Mouse (Mus musculus) left cerebral cortex, postnatal 10 days (tissue): ENCODE measurements around the gene Cars2. TPM values are rescaled to one million over a fixed set of nuclear protein-coding genes. Genes with fewer than 3 reads are reported as not detected.
"Not testable (repeated sequence)": the region's sequence is repeated elsewhere in the genome, so short reads cannot be mapped to it uniquely, and the experiment has no call there.

ENCODE experiments used
- DNase-seq, 2 experiments: peaks; one replicate each; pipeline ENCODE4 v3.0.0; 2021 to 2022; ENCODE audit warnings: low spot score in 2 of 2, mixed read lengths in 1 of 2; ENCODE audit errors: extremely low spot score in 1 of 2
- intact Hi-C: fragments of 180-260 bp; cut with DNase I; formaldehyde crosslinking; loops from one replicate; pipeline ENCODE4 v1.15.1; 2025
- total RNA-seq, 2 experiments: library from RNA; stranded (reverse); gene quantifications; 2 replicates each; pipeline ENCODE4 v1.2.3; 2021

The Cars2 gene
- total RNA-seq, 2 experiments from 2014 or later = 22.5 to 24.5 TPM

- no peak for DNase-seq
- intact Hi-C loops = no loop called here
Measured at GRCm38 (mm10) chr8:11482537-11482936, 68.0 kb downstream of the Cars2 start.

DNA sequence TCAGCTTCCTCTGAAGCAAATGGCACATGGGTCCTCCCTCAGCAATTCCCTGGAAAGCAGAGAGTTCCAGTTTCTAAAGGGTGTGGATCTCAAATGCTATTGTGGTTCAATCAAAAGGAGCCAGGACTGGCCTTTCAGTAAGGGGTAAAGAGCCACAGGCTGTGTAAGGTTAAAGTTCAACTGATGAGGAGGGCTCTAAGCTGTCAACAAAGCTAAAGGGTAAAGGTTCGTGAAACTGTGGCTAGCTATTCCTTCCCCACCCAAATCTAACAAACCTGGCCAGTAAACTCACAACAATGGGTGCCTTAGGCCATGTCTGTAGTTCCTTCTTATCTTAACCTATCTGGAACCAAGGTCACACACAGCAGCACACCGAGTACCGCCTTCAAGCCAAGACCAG, 68.7 kb downstream of the Cars2 start:
- intact Hi-C loops = no loop called here
- no peak for DNase-seq

DNA sequence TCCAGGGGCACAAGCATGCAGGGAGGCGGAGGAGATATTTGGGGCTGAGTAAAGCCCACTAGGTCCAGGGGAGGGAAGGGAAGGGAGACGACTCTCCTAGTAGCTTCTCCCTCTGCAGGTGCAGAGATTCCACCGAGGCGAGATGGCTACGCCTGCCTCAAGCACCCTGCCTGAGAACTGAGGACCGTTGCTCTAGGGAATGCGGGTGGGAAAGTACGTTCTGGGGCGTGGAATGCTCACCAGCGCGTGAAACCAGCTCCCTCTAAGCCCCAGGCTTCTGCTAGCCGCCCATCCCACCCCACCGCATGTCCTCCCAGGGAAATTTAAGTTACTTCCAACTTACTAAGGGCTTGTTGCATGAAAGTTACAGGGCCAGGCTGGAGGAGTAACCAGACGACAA, 71.0 kb downstream of the Cars2 start:
- DNase-seq = no peak
- intact Hi-C loops = no loop called here

DNA sequence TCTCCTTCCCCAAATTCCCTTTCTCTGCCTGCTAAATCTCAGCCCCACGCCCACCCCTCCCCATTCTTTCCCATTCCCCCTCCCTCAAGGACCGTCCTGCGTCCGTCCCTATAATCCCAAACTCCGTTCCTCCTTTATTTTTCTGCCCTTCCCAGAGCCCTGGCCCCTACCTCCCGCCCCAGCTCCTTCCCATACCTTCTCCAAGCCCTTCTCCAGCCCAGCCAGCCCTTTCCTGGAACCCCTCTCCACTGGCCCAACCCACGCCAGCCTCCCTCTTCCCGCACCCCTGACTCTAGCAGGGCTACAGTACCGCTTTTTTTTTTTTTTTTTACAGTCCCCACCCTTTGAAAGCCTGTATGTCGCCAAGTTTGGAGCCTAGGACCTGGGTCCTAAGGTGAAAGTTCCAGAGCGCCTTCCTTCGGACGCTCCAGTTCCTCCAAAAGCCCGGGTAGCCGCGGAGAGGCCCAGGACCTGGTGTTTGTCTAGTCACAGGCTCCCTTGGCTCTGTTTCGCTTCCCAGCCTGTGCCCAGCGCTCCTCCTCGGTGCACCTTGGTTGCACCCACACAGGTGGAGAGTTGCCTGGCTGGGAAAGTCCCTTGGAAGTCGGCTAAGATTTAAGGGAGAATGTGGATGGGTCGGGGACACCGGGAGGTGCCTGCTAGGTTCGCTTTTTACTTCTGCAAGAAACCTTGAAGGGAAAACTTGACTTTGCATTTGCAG, 71.6 kb downstream of the Cars2 start:
- intact Hi-C loops = no loop called here
- DNase-seq = no peak

- intact Hi-C loops = no loop called here
Measured at GRCm38 (mm10) chr8:11477811-11478761, 72.5 kb downstream of the Cars2 start, which contains the start of gene Rab20. Rab20 (minus strand) TSS chr8:11478710.

DNA sequence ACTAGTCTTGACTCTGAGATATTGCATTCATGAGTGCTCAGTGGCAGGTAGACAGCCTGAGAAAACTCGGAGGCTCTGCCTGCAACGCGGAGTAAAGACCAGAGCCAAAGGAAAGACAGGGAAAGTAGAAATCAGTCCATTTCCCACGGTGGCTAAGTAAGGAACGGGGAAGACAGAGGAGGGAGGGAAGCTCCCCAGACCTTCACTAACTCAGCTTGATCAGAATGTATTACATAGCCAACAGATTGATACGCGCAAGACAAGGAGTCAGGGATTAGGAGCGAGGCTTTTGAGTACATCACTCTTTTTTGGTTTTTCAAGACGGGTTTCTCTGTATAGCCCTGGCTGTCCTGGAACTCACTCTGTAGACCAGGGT, 73.4 kb downstream of the Cars2 start:
- intact Hi-C loops = no loop called here
- no peak for DNase-seq

More at GRCm38 (mm10) chr8:11477811-11478761, 72.5 kb downstream of the Cars2 start, which contains the start of gene Rab20:
- peak in 1 of 2 experiments; percentile 76 for DNase-seq

DNA sequence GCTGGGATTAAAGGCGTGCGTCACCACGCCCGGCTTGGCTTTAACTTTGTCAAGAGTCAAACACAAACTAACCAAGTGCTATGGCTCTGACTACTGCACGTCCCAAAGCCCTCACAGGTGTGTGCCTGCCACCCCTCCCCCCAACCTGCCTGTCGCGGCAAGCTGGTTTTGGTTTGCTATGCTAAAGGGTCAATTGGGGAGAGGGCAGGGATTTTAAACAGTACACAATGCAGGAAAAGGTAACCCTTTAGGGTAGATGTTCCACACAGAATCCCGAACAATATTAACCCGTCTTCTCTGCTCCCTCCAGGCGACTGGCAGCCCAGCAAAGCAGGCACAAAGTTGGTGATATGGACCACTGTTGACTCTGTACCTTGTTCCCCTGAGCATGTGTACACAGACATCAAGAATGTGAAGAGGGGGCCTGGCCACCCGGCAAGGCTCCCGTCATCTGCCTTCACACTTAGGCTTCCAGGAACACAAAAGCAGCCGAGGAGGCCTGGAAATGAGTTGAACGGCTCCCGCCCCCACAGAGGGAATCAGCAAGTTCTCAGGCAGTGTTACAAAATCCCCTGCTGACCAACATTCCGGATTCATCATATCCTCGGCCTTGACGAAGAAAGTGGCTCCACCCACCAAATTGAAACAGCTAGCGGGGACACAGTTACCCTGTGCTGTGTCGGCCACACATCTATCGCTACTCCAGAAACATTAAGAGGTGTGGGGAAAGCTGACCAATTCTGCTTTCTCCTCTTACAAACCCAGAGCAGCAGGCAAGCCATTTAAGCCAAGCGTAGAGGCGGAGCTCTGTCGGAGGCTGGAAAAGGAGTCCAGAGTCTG, 74.0 kb downstream of the Cars2 start:
- intact Hi-C loops = no loop called here
- peak in 1 of 2 experiments; percentile 56 for DNase-seq

DNA sequence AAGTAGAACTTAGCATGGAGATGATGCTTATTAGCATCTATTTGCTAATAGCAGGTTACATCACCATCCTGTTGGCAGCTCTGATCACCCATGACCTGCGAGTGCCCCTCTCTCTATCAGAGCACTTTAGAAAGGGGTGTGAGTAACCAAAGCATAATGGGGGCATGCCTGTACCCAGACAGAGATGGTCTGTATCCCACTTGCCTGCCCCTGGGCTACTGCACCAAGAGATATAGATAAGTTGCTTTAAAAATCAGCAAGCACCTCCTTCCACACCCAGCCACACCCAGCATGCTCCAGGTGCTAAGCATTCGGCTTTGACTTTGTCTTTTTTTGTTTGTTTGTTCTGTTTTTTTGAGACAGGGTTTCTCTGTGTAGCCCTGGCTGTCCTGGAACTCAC, 74.7 kb downstream of the Cars2 start:
- no peak for DNase-seq
- intact Hi-C loops = no loop called here

DNA sequence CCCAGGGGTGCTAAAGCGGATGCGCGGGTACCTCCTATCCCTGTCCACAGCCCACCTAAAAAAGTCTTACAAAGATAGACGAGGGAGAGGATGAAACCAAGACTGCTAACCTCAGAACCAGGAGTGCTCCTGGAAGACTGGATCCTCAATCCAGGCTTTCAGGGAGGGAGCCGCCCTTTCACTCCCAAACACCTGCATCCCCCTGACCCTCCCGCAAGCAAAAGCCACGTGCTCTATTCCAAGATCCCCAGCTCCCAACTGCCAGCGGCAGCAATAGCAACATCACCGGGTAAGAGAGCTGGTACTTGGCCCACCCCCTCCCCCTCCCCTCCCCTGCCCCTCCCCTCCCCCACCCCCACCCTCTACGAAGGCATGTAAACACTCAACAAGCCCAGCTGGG, 75.2 kb downstream of the Cars2 start:
- DNase-seq = no peak
- intact Hi-C loops = no loop called here

GRCm38 (mm10) chr8:11473072-11473471, 77.5 kb downstream of the Cars2 start:
- intact Hi-C loops = no loop called here
- DNase-seq = no peak

DNA sequence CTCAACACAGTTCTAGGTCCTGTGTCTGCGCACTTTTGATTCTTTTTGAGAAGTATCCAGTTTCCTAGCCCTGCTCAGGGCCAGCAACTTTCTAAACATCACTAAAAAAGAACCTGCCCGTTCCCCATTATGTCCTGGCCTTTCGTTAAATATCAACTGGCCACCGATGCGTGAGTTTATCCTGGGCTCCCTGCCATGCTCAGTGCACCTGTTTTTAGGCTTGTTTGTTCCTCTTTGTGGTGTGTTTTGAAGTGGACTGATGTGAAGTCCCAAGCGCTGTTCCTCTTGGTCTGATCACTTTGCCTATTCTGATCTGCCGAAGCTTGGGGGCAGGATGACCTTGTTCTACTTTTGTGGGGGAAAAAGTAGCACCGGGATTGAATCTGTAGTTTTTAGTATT, 79.3 kb downstream of the Cars2 start:
- intact Hi-C loops = no loop called here
- DNase-seq = no peak

DNA sequence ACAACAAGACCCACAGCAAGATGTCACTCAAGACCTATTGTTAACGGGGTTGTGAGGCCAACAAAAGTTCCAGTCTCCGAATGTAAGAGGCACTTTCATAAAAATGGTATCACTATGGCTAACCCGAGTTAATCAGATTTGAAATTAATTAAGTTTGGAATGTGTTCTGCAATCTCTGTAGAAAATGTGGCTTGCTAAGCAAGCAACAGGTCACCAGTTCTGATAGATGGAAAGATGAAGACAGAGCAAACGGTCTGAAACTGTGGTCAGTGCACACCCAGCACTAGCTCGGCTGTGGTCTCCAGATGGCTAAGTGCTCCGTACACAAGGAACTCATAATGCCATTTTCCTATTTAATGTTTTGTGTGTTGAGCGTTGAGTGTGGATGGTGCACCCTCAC, 79.9 kb downstream of the Cars2 start:
- intact Hi-C loops = no loop called here
- no peak for DNase-seq

DNA sequence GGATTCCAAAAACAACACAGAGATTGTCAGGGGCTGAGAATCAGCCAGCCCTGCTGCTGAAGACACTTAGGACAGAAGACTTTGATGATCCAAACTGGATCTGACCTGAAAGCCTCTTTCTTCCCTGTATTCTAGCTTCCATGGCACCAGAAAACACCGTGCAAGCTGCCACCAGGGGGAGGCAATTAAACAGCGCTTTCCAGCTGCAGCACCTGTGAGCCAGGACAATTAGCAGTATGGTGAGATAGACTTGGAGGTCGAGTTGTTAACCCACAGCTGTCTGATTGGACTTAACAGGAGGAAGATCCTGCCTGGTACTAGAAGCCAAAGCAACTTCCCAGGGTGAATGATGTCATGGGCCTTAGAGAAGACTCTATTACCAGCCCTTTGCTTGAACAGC, 81.5 kb downstream of the Cars2 start:
- DNase-seq = no peak
- intact Hi-C loops = no loop called here

DNA sequence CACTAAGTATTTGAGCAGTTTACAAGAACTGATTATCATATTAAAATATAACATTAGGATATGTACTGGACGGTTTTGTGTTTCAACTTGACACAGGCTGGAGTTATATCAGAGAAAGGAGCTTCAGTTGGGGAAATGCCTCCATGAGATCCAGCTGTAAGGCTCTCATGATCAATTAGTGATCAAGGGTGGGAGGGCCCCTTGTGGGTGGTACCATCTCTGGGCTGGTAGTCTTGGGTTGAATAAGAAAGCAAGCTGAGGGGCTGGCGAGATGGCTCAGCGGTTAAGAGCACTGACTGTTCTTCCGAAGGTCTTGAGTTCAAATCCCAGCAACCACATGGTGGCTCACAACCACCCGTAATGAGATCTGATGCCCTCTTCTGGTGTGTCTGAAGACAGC, 84.1 kb downstream of the Cars2 start:
- intact Hi-C loops, DNase-seq: not testable (repeated sequence)

DNA sequence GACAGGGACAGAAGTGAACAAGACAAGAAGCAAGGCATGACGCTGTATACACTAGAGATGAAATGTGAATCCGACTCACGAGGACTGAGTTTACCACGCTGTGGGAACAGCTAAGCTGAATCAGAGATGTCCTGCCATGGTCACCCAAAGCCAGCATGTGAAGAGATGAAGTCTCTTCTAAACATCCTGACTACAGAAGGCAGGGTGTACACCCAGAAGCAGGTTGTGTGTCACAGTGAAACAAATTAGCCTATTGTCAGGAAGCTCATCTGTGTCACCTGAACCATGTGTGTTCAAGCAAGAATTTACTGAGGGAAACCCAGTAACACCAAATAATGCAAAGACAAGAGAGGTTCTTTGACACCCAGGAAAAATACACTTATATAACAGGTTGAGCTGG, 85.0 kb downstream of the Cars2 start:
- intact Hi-C loops = no loop called here
- DNase-seq = no peak

DNA sequence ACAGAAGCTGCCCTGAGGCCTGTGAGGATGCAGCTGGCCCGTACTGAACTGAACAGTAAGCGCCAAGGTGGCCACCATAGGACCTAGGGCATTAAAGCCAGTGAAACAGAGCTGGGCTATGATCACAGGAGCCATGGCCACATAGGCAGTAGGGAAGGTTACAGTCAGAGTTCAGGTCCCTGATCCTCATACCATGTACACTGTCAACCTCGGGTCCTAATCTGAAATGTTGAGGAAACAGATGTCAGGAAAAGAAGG, 85.9 kb downstream of the Cars2 start:
- intact Hi-C loops = no loop called here
- DNase-seq = no peak
